Mouse (Mus musculus) MEL-GATA-1-ER (cell line): Measurements from ENCODE around the gene Cygb.
"Not testable (repeated sequence)": the region's sequence is repeated elsewhere in the genome, so short reads cannot be mapped to it uniquely, and the experiment has no call there.

Experiments used
- DNase-seq: peaks from one replicate; pipeline ENCODE4 v3.0.0-alpha.2; 2012; ENCODE audit warnings: low read depth; ENCODE audit errors: extremely low read depth

Cygb gene

DNA sequence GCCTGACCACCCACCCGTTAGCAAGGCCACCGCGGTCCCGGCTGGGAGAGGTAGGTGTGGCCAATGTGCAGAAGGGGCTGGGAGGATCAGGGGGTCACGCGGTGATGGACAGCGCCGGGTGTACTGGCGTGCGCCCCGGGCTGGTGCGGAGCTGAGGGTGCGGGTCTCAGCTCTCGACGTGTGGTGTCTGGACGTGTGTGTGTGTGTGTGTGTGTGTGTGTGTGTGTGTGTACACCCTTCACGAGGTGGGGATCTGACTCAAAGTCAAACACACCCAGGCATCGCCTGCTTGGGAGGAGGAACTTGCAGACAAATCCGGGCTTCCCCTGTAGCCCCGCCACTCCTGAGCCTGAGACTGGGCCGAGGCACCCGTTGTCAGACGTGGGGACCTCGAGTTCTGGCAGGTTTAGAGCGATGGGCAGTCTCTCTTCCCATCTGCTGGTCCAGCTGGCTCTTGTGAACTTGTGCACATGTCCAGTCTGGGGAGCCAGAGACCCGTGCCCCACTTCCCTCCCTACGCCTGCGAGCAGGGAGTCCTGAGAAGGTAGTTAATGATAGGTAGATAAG is at the start of gene Cygb:
Gene Cygb (minus strand): TSS at position 59 of the 567 bp plus-strand sequence.
- no peak for DNase-seq

GRCm38 (mm10) chr11:116701377-116701841 is 47.3 kb upstream of the Cygb start:
- no peak for DNase-seq

DNA sequence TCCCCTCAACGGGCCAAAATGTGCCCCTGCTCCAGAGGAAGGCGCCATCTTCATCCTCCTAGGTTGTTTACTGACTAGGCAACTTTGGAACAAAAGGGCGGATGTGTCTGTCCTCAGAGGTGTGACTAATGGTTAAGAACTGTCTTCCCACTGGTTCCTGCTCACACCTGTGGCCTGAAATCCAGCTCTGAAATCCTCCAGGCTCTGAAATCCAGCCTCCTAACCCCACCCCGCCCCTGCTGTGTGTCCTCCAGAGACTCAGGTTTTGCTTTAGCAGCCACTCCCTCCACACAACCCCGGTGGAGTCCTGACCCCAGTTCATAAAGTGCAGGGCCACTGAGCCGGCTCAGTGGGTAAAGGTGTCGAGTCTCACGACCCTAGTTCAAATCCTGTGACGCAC is 43.4 kb upstream of the Cygb start:
- no peak for DNase-seq

DNA sequence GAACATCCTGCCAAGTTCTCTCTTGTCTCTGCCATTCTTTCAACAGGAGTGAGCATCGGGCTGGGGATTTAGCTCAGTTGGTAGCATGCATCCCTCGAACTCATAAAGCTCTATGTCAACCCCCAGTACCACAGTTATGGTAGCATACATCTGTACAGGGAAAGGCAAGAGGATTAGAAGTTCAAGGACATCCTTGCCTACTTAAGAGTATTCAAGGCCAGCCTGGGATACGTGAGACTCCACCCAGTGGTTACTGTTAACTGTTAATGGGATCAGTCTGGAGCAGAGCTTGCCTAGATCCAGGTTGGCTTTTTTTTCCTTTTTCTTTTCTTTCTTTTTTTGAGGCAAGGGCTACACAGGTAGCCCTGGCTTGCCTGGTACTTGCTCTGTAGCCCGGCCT is 42.3 kb upstream of the Cygb start:
- no peak for DNase-seq

DNA sequence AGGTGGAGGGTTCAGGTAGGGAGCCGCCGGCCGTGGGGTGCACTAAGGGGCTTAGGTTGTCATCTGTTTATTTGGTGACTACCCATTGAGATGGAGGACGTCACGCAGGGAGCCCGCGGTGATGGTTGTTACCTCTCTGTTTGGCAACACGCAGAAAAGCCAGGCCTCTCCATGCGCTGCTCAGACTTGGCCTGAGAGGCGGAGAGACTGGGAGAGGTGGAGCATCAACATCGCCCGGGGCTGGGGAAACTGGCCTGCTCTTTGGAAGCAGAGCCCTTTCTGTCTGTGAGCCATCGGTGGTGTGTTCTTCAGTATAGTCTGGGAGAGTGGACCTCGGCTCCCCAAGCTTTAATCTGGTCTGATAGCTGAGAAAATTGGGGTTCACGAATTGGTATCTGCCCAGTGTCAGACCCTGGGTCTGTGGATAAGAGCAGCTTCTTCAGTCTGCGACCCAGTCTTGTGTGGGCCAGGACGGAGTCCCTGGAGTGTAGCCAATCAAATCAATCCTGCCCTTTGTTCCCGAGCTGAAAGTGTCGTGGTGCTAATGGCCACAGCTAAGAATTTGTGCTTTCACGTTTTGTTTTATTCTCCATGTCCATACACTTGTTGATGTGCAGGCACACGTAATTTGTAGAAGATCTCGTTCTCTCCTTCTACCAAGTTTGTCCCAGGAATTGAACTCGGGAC is 41.2 kb upstream of the Cygb start:
- no peak for DNase-seq

GRCm38 (mm10) chr11:116694250-116695193 is 40.4 kb upstream of the Cygb start:
- no peak for DNase-seq

DNA sequence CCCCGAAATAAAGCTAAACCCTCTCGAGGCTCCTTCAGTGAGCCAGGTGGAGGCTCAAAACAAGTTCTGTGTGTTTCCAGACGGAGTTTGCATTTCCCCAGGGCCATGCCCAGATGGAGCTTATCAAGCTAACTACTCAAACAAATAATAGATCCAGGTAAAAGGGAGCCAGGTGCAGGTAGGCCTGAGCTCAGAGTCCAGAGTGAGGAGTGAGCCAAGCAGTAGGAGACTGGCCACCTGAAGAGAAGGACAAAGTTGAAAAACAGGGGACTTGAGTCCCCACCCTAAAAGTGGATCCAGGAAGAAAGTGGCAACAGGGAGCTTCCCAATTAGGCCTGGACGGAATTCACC is 39.8 kb upstream of the Cygb start:
- no peak for DNase-seq

DNA sequence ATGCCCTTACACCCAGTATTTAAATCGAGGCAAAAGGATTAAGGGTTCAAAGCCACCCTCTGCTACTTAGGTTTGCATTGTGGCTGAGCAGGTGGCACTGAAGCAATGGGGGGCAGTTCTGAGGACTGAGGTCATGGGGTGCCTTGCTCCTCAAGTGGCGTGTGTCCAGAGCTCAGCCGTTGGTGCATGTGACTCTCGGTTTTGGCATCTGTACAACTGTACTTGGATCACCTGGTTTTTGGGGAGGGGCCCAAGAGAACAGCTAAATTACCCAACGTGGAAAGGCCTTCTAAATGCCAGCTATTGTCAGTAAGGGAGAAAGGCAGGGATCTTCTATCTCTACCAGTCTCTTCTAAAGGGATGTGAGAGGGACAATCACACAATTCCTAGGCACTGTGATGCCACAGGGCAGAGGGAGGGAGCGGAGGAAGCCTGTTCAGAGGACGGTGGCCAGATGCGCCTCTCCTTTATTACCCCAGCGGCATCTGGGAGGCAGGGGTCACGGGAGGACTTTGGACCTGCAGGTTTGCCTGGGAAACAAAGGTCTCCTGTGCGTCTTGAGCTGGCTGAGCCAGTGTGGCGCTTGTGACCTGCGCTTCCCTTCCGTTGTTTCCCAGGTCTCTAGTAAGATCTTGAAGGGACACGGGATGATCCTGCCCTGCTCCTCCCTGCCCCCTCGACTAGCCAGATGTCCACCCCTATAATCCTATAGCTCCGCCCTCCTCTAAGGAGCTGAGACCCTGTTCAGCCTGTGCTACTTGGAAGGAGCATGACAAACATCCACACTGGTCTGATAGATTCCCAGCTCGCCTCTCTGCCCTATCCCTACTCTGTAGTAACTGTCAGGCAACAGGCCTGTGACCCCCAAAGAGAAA is 36.8 kb upstream of the Cygb start:
- DNase-seq = no peak

DNA sequence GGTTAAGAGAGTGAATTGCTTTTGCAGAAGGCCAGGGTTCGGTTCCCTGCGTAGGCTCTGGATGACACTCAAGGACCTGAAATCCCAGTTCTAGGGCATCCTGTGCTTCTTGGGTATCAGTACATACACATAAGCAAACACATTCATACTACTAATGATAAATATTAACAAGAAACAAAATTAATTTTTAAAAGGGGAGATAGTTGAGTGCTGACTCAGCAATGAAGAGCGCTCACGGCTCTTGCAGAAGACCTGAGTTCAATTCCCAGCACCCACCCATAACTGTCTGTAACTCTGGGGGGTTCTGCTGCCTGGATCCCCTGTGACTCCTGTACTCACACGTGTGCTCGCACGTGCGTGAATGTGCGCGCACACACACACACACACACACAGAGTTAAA is 35.5 kb upstream of the Cygb start:
- DNase-seq = no peak

DNA sequence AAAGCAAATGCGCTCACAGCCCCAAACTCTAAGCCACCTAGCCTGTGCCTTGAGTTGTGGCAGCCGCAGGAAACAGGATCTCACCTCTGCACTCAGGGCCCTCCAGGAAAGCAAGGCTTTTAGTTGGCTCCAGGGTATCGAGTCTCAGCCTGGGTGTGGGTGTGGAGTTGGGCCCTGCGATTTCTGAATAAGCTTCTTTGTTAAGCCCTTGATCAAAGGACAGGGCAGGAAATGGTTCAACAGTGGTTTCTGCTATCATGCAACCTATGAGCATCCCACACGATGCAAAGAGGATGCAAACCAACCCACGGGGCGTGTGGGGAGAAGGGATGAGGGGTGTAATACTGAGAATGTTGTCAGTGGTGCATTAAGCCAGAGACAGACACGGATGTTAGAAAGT is 33.8 kb upstream of the Cygb start:
- DNase-seq = no peak

- DNase-seq = no peak
These were observed 31.6 kb upstream of the Cygb start for GRCm38 (mm10) chr11:116685729-116686128.

DNA sequence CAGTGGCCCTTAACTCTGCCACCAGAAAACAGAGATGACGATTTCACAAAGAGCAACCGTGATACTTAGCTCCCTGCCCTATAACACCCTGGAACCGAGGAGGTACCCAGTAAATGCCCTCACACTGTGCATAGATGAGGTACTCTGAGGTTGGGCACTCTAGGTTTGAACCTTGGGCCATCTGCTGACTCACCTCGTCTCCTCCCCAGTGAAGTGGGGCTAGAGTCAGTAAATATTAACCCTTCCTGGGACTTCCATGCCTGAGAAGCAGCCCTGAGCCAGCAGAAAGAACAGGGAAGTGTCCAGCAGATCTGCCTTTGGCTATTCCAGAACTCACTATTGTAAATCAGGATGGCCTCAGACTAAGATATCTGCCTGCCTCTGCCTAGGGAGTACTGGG is 29.7 kb upstream of the Cygb start:
- no peak for DNase-seq

DNA sequence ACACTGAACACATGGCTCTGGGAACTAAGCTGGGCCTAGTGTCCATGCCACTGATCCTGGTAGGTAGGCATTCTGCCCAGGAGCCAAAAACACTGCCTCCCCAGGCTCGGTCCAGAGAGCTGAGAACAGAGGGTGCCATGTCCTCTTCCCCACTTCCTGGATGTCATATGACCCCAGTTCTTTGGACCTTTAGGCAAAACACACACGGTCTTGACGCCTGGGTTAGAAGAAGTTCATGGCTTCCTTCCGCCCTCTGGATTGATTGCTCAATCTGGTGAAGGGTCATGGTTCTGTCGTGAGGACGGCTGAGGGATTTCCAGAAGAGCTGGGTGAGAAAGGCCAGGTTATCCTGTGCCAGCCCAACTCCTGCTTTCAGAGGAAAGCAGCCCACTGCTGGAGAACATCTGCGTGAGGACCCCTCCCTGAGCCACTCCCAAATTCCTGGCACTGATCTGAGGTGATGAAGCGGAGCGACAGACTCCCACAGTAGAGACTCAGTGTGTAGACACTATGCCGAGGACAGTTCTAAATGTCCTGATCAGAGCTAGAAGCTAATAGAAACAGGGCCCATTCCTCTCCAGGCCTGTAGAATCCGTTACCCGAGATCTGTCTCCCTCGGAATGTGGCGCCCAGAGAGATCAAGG is 28.5 kb upstream of the Cygb start:
- no peak for DNase-seq

DNA sequence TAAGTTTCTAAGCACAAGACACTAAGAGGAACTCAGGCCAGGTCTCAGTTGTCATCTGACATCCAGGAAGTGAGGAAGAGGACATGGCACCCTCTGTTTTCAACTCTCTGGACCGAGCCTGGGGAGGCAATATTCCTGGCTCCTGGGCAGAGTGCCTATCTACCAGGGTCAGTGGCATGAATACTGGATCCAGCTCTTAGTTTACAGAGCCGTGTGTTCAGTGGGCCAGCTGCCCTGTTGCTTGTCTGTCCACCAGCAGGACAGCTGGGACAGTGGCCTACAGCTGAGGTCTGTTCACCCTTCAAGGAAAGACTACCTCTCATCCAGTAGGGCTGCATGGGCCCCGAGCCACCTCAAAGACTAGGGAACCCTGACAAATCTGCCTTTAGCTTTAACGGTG is 27.0 kb upstream of the Cygb start:
- DNase-seq = no peak

DNA sequence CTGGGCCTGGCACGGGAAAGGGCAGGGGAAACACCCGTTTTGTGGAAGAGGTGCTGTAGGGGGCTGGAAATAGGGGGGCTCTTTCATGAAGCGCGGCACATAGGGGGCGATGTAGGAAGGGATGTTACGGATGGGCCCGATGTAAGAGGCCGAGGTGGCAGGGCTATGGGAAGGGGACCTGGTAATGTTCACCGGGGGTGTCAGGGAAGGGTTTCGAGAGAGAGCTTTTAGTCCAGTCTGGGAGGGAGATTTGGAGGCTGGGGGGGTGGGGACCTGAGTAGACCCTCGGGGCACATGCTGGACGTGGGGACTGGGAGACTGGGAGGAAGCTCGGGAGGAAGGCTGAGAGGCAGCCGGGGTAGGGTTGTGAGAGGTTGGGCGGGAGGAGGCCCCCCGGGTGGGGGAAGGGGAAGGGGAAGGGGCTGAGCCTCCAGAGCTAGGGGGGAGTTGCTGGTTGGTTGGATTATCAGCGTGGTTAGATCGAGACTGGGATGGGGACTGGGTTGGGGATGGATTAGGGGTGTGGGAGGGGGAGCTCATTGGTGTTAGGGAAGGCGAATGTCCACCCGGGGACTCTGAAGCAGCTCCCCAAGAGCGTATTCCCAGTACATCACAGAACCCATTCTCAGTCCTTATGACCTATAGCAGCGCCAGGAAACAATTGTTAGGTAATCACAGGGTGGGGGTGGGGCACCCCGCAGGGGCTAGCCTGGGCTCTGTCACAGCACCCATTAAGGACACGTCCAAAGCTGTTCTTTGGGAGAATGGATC is 26.4 kb upstream of the Cygb start:
- no peak for DNase-seq

DNA sequence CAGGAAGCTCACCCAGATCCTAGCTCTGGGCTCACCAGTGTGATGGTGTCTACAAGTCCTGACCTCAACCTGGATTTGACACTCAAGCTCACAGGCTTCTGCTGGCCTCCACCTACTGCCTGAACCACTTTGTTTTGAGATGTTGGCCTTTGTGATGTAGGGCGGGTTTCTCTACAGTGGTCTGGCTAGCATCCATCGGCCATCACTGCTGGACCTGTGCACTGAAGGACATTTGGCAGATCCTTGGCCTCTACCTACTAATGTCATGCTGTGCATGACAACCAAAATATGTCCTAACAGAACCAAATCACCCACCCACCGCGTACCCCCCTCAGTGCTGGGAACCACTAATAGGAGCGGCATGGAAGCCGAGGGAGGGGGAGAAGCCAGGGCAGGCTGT is 25.0 kb upstream of the Cygb start:
- DNase-seq = no peak

DNA sequence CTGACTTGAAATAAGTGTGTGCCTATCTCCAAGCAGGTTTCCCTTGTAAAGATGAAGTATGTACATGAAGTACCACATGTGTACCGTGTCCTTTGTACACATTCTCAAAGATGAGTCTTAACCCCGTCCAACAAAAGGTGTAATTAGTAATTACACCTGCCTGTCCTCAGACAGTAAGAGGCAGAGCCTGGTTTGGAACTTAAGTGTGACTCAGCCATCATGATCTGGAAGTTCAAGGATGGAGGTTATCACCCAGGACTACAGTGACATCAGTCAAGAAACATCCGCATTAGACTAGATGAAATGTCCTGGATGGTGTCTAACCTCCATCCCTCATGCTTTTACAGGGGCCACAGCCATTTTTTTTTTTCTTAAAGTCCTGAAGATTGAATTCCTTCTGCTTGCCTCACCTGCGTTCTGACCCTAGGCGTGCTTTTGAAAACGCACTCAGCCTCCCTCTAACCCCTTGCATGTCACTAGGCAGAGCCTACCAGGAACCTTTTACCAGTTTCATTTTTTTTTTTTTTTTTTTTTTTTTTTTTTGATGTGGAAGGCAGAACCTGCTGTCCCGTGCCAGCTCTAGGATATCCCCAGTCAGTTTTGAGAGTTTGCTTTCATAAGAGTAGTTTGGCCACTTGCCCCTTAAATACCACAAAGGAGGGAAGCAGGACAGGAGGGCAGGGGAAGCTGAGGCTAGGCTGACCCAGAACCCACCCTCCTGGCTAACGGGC is 23.8 kb upstream of the Cygb start:
- DNase-seq = no peak

DNA sequence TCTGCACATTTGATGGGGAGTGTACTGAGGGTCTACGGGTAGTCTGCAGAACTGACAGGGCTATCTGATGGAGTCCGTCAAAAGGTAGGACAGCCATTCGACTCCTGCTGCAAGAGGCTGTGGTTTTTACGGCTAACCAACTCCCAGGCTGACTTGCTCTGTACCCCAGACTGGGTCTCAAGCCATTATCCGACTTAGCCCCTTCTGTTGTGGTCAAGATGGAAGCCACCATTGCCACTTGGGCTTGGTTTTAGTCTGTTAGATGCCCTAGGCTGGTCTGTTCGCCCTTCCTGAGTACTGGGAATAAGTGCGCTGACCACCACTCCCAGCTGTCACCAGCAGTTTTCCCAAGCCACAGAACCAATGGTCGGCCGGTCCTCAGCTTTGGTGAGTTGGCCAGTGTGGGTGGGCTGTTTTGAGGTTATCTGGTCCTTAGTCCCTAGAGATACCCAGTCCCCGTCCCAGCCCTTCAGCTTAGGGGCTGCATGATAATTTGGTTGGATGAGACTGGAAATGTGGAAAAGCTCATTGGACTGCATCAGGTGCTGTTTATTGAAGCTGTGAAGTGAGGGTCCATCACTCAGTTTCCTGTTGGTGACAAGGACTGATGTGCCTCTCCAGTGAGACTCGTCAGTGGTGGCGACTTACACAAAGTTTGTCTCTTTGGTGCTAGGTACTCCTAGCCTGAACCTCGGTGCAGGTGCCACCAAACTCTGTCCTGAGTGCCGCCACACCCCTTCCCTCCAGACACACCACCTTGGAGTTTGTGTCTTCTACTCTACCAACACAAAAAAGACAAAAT is 22.3 kb upstream of the Cygb start:
- DNase-seq = no peak

DNA sequence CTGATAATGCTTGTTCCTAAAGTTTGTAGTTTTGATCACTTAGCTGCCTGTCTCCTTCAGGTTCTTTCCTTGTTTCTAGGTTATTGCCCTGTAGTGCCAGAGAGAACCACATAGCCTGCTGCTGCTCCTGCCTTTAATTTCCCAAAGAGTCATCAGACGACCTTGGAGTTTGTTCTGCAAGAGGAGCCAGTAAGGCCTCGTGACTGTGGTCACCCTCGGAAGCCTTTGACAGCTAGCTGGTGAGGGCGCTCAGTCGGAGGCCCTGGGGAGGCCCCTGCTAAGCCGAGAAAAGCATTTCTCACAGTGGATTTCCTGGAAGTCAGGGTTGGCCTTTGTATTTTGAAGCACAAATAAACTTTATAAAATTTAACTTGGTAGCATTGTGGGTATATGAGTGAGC is 21.3 kb upstream of the Cygb start:
- not testable (repeated sequence) for DNase-seq
